Mouse (Mus musculus) CH12.LX (cell line): ENCODE data around the gene Herc2. TPM values are rescaled to one million over a fixed set of nuclear protein-coding genes. Genes with fewer than 3 reads are reported as not detected.

ENCODE experiments used
- DNase-seq: peaks from one replicate; pipeline ENCODE4 v3.0.0-alpha.2; 2013; ENCODE audit errors: extremely low read depth
- H3K27ac ChIP-seq: 2 replicates; pipeline ENCODE4 v1.5.1; 2012; ENCODE audit warnings: low read depth, mild to moderate bottlenecking, control low read depth, moderate library complexity; ENCODE audit not compliant: insufficient read depth
- H3K27me3 ChIP-seq: replicated peaks from 2 replicates; pipeline ENCODE3; 2012; ENCODE audit warnings: inconsistent platforms
- H3K36me3 ChIP-seq, 2 experiments: replicated peaks in 1 of 2; 2 replicates each; pipeline versions ENCODE3 to v1.6.1; 2012; ENCODE audit warnings: inconsistent platforms in 1 of 2, low read length in 1 of 2, mild to moderate bottlenecking in 1 of 2, mixed read lengths in 1 of 2, moderate library complexity in 1 of 2; ENCODE audit not compliant: control insufficient read depth in 1 of 2, insufficient read depth in 1 of 2
- H3K4me1 ChIP-seq, 2 experiments: 2 replicates each; pipeline ENCODE4 v1.6.1; 2012; ENCODE audit warnings: inconsistent platforms in 1 of 2, moderate library complexity in 1 of 2; ENCODE audit not compliant: insufficient read depth in 2 of 2, control insufficient read depth in 1 of 2
- H3K4me2 ChIP-seq: 2 replicates; pipeline ENCODE4 v1.6.1; 2012; ENCODE audit warnings: low read depth, mild to moderate bottlenecking, control low read depth; ENCODE audit not compliant: poor library complexity, insufficient read depth, severe bottlenecking
- H3K4me3 ChIP-seq, 3 experiments: fragments of 150-350 bp in 1 of 3; sonication (generic) in 1 of 3; replicated peaks in 1 of 3; 2 replicates each; pipeline versions ENCODE3 to v1.5.1; 2011 to 2012; ENCODE audit warnings: low read depth in 2 of 3, low read length in 2 of 3, mild to moderate bottlenecking in 2 of 3, moderate library complexity in 2 of 3, control low read depth in 1 of 3, improper control_type of control experiment in 1 of 3, inconsistent platforms in 1 of 3, mixed read lengths in 1 of 3; ENCODE audit not compliant: poor library complexity in 1 of 3
- H3K79me2 ChIP-seq: replicated peaks from 2 replicates; pipeline ENCODE4 v1.6.1; 2012; ENCODE audit warnings: mild to moderate bottlenecking, moderate library complexity; ENCODE audit not compliant: control insufficient read depth, poor library complexity, insufficient read depth, severe bottlenecking; ENCODE audit errors: extremely low read depth
- H3K9ac ChIP-seq: 2 replicates; pipeline ENCODE4 v1.6.1; 2012; ENCODE audit warnings: low read depth, mild to moderate bottlenecking, control low read depth, moderate library complexity; ENCODE audit not compliant: insufficient read depth
- H3K9me3 ChIP-seq: replicated peaks from 2 replicates; pipeline ENCODE3; 2012; ENCODE audit warnings: low read length, inconsistent platforms, mixed read lengths
- JUN ChIP-seq: IDR thresholded peaks from 2 replicates; pipeline ENCODE4 v1.6.1; 2011; ENCODE audit warnings: low read depth, mild to moderate bottlenecking, low read length, improper control_type of control experiment, moderate library complexity; ENCODE audit not compliant: insufficient read depth
- MAFK ChIP-seq: IDR thresholded peaks from 2 replicates; pipeline ENCODE4 v1.6.1; 2011; ENCODE audit warnings: low read length, improper control_type of control experiment; ENCODE audit not compliant: insufficient replicate concordance
- NRF1 ChIP-seq: IDR thresholded peaks from 2 replicates; pipeline ENCODE4 v1.6.1; 2014; ENCODE audit warnings: low read depth, mild to moderate bottlenecking, inconsistent platforms, low read length, improper control_type of control experiment, moderate library complexity
- POLR2AphosphoS2 ChIP-seq: IDR thresholded peaks from 2 replicates; pipeline ENCODE4 v1.6.1; 2011; ENCODE audit warnings: low read depth, low read length, improper control_type of control experiment
- SIN3A ChIP-seq: IDR thresholded peaks from 2 replicates; pipeline ENCODE4 v1.6.1; 2012; ENCODE audit warnings: low read length, improper control_type of control experiment, inconsistent platforms
- ZC3H11A ChIP-seq: IDR thresholded peaks from 2 replicates; pipeline ENCODE4 v1.6.1; 2012; ENCODE audit warnings: low read depth, mild to moderate bottlenecking, inconsistent platforms, low read length, improper control_type of control experiment
- ZMIZ1 ChIP-seq: IDR thresholded peaks from 2 replicates; pipeline ENCODE4 v1.6.1; 2012; ENCODE audit warnings: low read depth, mild to moderate bottlenecking, inconsistent platforms, low read length, improper control_type of control experiment
- ZNF384 ChIP-seq: IDR thresholded peaks from 2 replicates; pipeline ENCODE4 v1.6.1; 2012; ENCODE audit warnings: low read depth, low read length, improper control_type of control experiment, inconsistent platforms
- dilution Hi-C: fragments of 300-500 bp; cut with MboI; formaldehyde crosslinking; loops from 2 replicates; pipeline ENCODE4 v1.14.3; 2020; ENCODE audit warnings: low sequenced_read_pairs; ENCODE audit not compliant: extremely low pct_unique_long_range_greater_than_20kb, extremely low pct_ligation_motif_present
- in situ Hi-C: fragments of 300-500 bp; cut with MboI; formaldehyde crosslinking; loops from 3 replicates; pipeline ENCODE4 v1.14.3; 2019; ENCODE audit warnings: low sequenced_read_pairs, low pct_ligation_motif_present, low pct_unique_long_range_greater_than_20kb, mixed read lengths
- polyA plus RNA-seq: library from polyadenylated mRNA; unstranded; fragments of >175 nt; gene quantifications from 2 replicates; pipeline ENCODE4 v1.2.1, GENCODE M21; 2012; ENCODE audit warnings: low read depth; ENCODE audit not compliant: insufficient read length
- total RNA-seq, 2 experiments: library from RNA; depleted of rRNA; stranded (reverse); fragments of 300-350 nt in 1 of 2; fragments of >200 nt in 1 of 2; gene quantifications; 2 replicates each; pipeline ENCODE4 v1.2.3; 2012 to 2014

The Herc2 gene
- total and polyA plus RNA-seq, 3 experiments = 9.7 to 27.6 (median 18.2) TPM

DNA sequence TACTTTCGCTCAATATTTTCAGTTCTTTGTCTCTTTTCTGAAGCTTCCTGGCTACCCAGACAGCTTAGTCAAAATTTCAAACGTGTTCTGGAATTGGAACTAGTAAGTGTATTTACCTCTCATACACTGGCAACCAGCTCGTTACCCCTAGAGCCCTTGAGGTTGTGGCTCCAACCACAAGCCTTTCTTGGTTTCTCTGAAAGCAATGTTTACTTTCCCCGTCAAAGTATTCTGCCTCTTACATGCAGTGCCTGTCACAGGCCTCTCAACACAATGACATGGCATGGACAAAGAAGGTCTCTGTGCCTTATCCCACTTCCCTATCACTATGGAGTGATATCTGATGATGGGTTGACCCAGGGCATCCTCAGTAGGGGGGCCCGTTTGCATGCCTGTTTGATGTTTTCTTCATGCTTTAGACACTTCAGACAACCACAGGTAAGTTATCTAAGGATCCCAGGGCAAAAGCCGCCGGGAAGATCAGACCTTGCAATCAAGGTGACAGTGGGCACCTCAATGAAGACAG lies 31.5 kb upstream of the Herc2 start:
- no peak for DNase-seq
- Histone ChIP-seq H3K36me3 (no peaks in the 10 kb centered on the region), H3K9me3 (peaks cover 6% of the 10 kb centered on the region), H3K4me1 (peaks cover 0 to 9% of the 10 kb centered on the region in 2 experiments; a peak in 2 of 4 replicates), H3K4me2 (peak overlapping the region; percentile 44), H3K4me3 (peak overlapping the region in 1 of 3 experiments; percentile 66), H3K27ac (no peak overlapping the region), H3K79me2 (no peaks in the 10 kb centered on the region), H3K9ac (no peak overlapping the region), H3K27me3 (peaks cover 3% of the 10 kb centered on the region)
- no peak for TF ChIP-seq POLR2AphosphoS2
- TF ChIP-seq MAFK = 0 out of 2 replicates have a peak, but pooled peaks have one; percentile 11
- no peak for TF ChIP-seq ZMIZ1
- no peak for TF ChIP-seq JUN
- in situ Hi-C loops (no loop called here), dilution Hi-C loops (no loop called here)

DNA sequence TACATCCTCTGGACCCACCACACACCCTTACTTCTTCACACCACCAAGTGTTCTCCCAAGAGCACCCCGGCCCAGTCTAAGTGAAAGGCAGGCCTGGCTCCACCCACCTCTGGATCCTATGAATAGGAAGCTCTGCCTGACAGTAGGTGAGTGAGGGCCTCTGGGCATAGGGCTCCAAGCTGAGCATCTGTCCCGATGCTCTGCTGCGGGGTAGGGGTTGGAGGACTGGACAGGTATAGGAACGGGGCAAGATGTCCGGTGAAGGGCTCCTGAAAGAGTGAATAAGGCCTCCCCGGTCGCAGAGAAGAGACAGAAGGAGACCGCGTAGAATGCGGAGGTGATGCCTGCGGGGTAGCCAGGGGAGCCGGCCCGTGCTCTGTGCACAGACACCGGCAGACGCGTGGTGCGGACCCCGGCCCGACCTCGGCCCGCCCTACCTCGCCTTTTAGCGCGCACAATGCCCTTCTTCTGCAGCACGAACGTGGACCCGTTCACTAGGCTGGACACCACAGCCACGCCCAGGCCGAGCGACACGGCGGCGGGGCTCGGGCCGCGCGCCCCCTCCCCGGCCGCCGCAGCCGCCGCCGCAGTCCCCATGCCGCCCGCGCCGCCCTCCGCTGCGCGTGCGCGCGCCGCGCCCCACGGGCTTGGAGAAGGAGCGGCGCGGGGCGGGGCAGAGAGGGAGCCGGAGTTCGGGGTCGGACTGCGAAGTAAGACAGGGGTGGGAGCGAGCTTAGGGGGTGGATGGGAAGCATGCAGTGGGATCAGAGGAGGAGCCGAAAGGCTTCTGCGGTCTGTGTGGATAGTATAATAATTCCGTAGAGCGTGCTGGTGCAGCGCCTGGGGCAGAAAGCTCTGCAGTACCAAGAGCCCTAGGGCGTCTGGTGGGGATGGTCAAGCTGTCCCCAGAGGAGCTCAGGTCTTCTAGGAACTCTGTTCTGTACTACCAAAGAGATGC lies 30.7 kb upstream of the Herc2 start:
- H3K79me2 ChIP-seq = no peaks in the 10 kb centered on the region
- DNase-seq = peak; percentile 15

DNA sequence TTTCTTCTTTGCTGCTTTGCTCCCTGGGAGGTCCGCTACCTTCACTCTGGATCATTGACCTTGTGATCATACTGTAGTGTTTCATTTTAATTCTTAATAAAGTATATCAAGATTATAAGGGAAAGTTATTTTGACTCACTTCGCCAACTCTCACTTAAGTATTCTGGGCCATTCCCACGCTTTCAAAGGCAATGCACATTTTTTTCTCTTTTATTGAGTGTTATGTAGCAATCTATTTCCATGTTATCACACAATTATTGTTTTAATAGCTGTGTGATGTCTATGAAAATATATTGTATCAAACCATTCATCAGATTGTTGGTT lies 30.1 kb upstream of the Herc2 start, which contains the start of gene Nipa1:
Gene Nipa1 (minus strand): TSS at position 25 of the 324 bp plus-strand sequence.
- no peak within 1 kb of the TSS for H3K9ac ChIP-seq
- H3K4me2 ChIP-seq = peak within 1 kb of the TSS; percentile 48
- TF ChIP-seq ZNF384 = no peak
- TF ChIP-seq SIN3A = 0 out of 2 replicates have a peak, but pooled peaks have one; percentile 29
- H3K4me3 ChIP-seq = peak within 1 kb of the TSS; percentile 51 to 71 (median 66)
- no peaks in the 10 kb centered on the region for H3K36me3 ChIP-seq
- in situ Hi-C loops (no loop called here), dilution Hi-C loops (no loop called here)
- peaks cover 0 to 7% of the 10 kb centered on the region in 2 experiments; a peak in 2 of 4 replicates for H3K4me1 ChIP-seq
- no peak for DNase-seq
- no peaks in the 10 kb centered on the region for H3K79me2 ChIP-seq
- H3K9me3 ChIP-seq = peaks cover 6% of the 10 kb centered on the region
- H3K27me3 ChIP-seq = peaks cover 3% of the 10 kb centered on the region
- H3K27ac ChIP-seq = no peak within 1 kb of the TSS

More for the DNA sequence above, 30.7 kb upstream of the Herc2 start:
- H3K4me3 ChIP-seq = peak overlapping the region; percentile 51 to 71 (median 66)
- no peaks in the 10 kb centered on the region for H3K36me3 ChIP-seq
- H3K27me3 ChIP-seq = peaks cover 3% of the 10 kb centered on the region
- TF ChIP-seq ZC3H11A = no peak
- peak; percentile 85 for TF ChIP-seq NRF1
- TF ChIP-seq, all 38 proteins: peak for 1
- in situ Hi-C loops (no loop called here), dilution Hi-C loops (no loop called here)
- Histone ChIP-seq H3K27ac (no peak overlapping the region), H3K4me1 (peaks cover 0 to 7% of the 10 kb centered on the region in 2 experiments; a peak in 2 of 4 replicates), H3K9me3 (peaks cover 6% of the 10 kb centered on the region), H3K4me2 (peak overlapping the region; percentile 48), H3K9ac (no peak overlapping the region)
